Mouse (Mus musculus): Measurements from ENCODE around the gene Pidd1.

DNA sequence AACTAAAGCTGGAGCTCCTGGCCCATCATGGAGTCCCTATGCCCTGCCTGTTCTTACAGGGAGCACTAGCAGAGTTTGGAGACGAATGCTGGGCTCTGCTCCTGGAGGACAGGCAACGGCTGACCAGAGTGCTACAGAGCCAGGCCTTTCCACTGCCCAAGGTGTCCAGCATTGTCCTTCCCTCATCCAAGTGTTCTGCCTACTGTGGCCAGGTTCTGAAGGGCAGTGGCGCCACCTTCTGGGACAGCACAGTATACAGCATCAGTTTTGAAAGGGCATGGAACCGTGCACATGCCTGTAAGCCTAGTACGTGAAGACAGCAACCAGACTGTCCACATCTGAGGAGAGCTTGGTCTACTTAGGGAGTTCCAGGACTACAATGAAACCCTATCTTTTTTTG, 40.5 kb downstream of the Pidd1 start:
- TF ChIP-seq CTCF (IDR thresholded peaks at IDR 0.05; ENCODE audit: control insufficient read depth, insufficient read depth, low read length), result peak; percentile 98
- no peak for TF ChIP-seq POLR2A (IDR thresholded peaks at IDR 0.05; ENCODE audit: borderline replicate concordance, control insufficient read depth, low read depth, low read length)

Measured in bone marrow, adult 2 months (tissue).